Mouse (Mus musculus) G1E (cell line): ENCODE measurements at regions not wholly inside any gene's neighbourhood (a gene's known extent, or its start where the extent isn't known, plus 50 kb on each side); places are given as distances from the start of the nearest gene placed in this dataset.

Experiments used
- ATAC-seq: 2 replicates; pipeline ENCODE4 v1.8.0; 2016; ENCODE audit warnings: mild to moderate bottlenecking; ENCODE audit not compliant: insufficient number of reproducible peaks, poor library complexity, low FRiP score, severe bottlenecking; ENCODE audit errors: extremely low read depth
- DNase-seq: peaks from one replicate; pipeline ENCODE4 v3.0.0; 2012; ENCODE audit warnings: low spot score
- H3K27me3 ChIP-seq: 2 replicates; pipeline ENCODE4 v1.6.1; 2012; ENCODE audit warnings: mild to moderate bottlenecking, low read length, inconsistent platforms; ENCODE audit not compliant: insufficient read depth
- H3K36me3 ChIP-seq: replicated peaks from 2 replicates; pipeline ENCODE3; 2012; ENCODE audit warnings: mild to moderate bottlenecking, inconsistent platforms
- H3K4me1 ChIP-seq: 2 replicates; pipeline ENCODE4 v1.6.1; 2012; ENCODE audit warnings: low read depth, low read length, inconsistent platforms, mixed read lengths; ENCODE audit not compliant: insufficient read depth
- H3K4me3 ChIP-seq: 2 replicates; pipeline ENCODE4 v1.5.1; 2012; ENCODE audit warnings: low read depth, mild to moderate bottlenecking, inconsistent platforms, low read length, moderate library complexity, mixed read lengths
- H3K9me3 ChIP-seq: replicated peaks from 2 replicates; pipeline ENCODE4 v1.6.1; 2012; ENCODE audit warnings: inconsistent platforms
- CTCF ChIP-seq: IDR thresholded peaks from 2 replicates; pipeline ENCODE4 v1.5.1; 2012; ENCODE audit warnings: low read depth, low read length, inconsistent platforms, mixed read lengths
- GATA1 ChIP-seq: IDR thresholded peaks from 2 replicates; pipeline ENCODE4 v1.6.1; 2012; ENCODE audit warnings: borderline replicate concordance, low read length, inconsistent platforms, mixed read lengths
- GATA2 ChIP-seq: IDR thresholded peaks from 2 replicates; pipeline ENCODE4 v1.6.1; 2012; ENCODE audit warnings: low read depth, low read length, inconsistent platforms, borderline replicate concordance
- POLR2AphosphoS5 ChIP-seq: IDR thresholded peaks from 2 replicates; pipeline ENCODE4 v1.6.1; 2012; ENCODE audit warnings: low read depth, low read length, inconsistent platforms; ENCODE audit not compliant: insufficient replicate concordance
- TAL1 ChIP-seq: conservative IDR thresholded peaks from 2 replicates; pipeline ENCODE4 v1.6.1; 2012; ENCODE audit warnings: low read depth, low read length, inconsistent platforms, mixed read lengths

DNA sequence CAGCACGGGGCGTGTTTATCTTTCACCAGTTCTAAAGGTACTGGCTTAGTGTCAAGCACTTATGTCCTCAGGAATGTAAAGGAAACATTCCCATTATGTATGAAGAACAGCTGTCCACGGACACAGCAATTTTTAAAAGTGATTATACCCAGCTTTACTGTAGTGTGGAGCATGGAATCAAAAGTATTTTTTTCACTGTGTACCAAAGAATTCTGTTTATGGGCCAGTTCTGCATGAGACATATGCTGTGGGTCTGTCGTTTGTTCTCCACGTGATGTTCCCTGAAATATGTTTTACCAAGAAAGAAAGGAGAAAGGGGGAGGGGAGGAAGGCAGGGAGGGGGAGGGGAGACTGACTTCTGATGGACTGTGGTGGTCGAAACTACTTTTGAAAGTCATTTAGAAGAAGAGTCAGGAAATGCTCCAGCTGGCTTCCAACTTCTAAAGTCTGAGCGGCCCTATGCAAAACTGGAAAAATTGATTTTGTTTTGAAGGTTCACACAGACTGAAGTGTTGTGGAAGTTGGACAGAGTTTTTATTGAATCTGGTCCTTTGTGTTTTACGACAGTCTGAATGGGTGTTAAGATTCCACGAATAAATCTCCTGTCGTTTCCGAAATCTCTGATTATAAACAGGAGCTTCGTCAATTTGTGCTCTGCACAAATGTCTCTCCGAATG lies 80.9 kb upstream of the Zeb2 start:
- no peak for TF ChIP-seq GATA1
- H3K4me3 ChIP-seq: no peak overlapping the region
- H3K4me1 ChIP-seq: peaks cover 24% of the 10 kb centered on the region
- no peak; the same call in 1 of the 2 replicates for ATAC-seq
- no peaks in the 10 kb centered on the region for H3K27me3 ChIP-seq
- no peaks in the 10 kb centered on the region for H3K36me3 ChIP-seq
- H3K9me3 ChIP-seq: no peaks in the 10 kb centered on the region
- DNase-seq: no peak

DNA sequence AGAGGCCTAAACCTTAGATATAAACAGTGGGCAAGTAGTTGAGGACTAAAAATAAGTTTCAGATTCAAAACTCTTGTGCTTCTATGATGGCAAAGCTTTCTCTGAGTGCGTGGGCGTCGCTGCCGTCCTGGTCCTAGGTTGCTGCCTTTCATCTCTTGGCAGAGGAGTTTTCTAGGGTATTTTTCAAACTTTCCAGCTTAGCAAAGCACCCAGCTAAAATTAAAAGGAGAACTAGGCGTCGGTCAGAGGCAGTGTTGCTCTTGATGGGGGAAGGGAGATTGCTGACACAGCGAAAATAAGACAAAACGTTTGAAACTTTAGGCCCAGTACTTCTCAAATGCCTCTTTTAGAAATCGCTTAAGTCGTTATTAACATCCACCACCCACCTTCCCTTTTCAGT lies 80.1 kb upstream of the Zeb2 start:
- H3K36me3 ChIP-seq: no peaks in the 10 kb centered on the region
- TF ChIP-seq GATA2 (no peak), TAL1 (no peak), GATA1 (no peak), POLR2AphosphoS5 (no peak), CTCF (no peak)
- peaks cover 24% of the 10 kb centered on the region for H3K4me1 ChIP-seq
- H3K27me3 ChIP-seq: no peaks in the 10 kb centered on the region
- ATAC-seq: peak; percentile 54; the same call in 1 of the 2 replicates
- DNase-seq: peak; percentile 9
- no peak overlapping the region for H3K4me3 ChIP-seq
- no peaks in the 10 kb centered on the region for H3K9me3 ChIP-seq

DNA sequence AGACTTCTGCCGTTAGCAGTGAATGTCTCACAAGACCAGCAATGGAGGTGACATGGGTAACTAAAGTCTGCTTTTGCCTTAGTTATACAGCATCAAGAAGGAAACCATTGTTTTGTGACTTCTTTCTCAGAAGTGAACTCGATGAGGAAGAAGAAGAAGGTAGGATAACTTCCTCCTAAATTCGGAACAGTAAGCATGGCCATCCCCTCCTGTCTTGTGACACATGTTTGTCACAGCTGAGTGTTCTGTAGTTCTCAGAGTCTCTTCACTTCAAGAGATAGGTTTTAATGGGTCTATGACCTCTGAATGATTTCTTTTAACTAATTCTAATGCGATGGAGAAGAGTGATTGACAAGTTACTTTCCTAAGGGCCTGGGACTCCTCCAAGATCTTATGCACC lies 79.3 kb upstream of the Zeb2 start:
- Histone ChIP-seq H3K4me1 (peaks cover 30% of the 10 kb centered on the region), H3K9me3 (no peaks in the 10 kb centered on the region), H3K27me3 (no peaks in the 10 kb centered on the region), H3K36me3 (no peaks in the 10 kb centered on the region), H3K4me3 (no peak overlapping the region)
- DNase-seq (no peak), ATAC-seq (no peak)
- no peak for TF ChIP-seq CTCF
- no peak for TF ChIP-seq GATA1
- no peak for TF ChIP-seq TAL1
- no peak for TF ChIP-seq POLR2AphosphoS5

DNA sequence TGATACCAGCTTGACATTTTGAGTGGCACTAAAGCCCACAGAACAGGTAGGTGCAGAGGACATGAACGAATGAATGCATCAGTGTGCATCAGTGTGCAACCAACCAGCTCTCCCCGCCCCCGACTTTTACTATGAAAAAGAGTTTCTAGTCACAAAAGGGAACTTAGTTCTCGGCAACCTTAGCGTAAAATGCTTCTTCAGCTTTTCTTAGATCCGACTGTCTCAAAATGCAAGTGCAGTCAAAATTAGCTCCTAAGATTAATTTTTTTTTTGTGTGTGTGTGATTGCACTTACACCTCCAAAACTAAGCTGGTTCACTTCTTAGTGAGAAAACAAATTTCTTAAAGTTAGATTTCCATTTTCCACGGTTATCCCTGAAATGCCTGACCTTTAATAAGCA lies 77.1 kb upstream of the Zeb2 start:
- H3K4me1 ChIP-seq: peaks cover 31% of the 10 kb centered on the region
- no peak for TF ChIP-seq CTCF
- TF ChIP-seq GATA2: no peak
- TF ChIP-seq POLR2AphosphoS5: no peak
- TF ChIP-seq TAL1: no peak
- TF ChIP-seq GATA1: no peak
- no peaks in the 10 kb centered on the region for H3K36me3 ChIP-seq
- DNase-seq (no peak), ATAC-seq (no peak)
- H3K4me3 ChIP-seq: no peak overlapping the region
- H3K27me3 ChIP-seq: no peaks in the 10 kb centered on the region
- no peaks in the 10 kb centered on the region for H3K9me3 ChIP-seq

DNA sequence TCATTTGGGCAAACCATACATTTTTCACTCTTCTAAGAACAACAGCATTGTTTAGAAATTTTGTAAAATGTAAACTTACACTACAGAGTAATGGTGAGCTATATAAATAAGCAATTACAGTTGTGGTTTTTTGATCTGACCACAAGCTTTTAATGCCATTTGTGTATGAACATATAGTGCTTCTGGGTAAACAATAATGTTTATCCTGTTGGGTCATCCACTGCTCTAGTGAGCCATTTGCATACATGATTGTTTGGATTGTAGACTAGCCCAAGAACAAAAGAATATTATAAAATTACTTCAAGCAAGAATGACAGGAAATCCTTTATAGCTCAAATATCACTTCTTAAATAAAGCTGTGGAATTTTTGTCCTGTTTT lies 68.4 kb upstream of the Zeb2 start:
- H3K4me3 ChIP-seq: no peak overlapping the region
- H3K27me3 ChIP-seq: no peaks in the 10 kb centered on the region
- no peaks in the 10 kb centered on the region for H3K9me3 ChIP-seq
- TF ChIP-seq POLR2AphosphoS5 (no peak), GATA1 (no peak), GATA2 (no peak), TAL1 (no peak), CTCF (no peak)
- H3K36me3 ChIP-seq: no peaks in the 10 kb centered on the region
- ATAC-seq (no peak), DNase-seq (no peak)
- peaks cover 39% of the 10 kb centered on the region for H3K4me1 ChIP-seq

DNA sequence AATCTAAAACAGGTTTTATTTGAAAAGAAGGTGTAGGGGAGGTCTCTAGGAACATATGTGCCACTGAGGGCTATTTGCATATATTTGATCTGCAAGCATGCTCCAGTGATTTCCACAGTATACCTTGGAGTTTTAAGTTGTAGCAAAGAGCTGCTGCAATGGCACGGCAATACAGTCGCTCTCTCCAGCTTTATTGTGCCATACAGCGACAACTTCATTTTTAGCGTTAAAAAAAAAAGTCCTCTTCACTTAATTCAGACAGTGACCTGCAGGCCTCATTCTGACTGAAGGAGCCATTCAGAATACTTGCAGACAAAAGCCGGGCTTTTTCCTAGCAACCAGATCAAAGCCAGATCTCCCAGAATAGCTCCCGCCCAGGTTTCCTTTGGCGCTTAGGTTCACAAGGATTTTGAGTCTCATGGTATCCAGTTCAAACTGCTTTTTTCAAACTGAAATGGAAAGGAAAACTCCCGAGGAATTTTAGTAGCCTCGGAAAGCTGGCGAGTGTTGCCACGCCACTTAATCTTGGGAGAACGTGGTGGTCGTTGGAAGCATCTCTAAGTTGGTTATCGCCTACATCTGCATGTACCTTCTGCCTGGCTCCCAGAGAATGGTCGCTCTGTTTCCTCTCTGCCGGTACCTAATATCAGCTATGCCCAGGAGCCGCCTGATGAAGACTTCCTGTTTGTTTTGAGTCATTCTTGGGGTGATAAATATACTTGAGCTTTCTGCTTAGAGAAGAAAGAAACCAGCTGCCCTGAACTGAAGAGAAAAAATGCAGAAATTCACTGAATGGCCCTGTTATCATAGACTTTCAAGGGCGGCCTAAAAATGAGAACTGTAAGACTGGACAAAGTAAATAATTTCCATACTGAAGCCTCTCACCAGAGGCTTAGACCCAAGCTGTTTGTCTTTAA lies 67.8 kb upstream of the Zeb2 start:
- TF ChIP-seq TAL1 (no peak), GATA1 (no peak), POLR2AphosphoS5 (no peak), GATA2 (no peak), CTCF (no peak)
- Histone ChIP-seq H3K9me3 (no peaks in the 10 kb centered on the region), H3K27me3 (no peaks in the 10 kb centered on the region), H3K4me3 (peak overlapping the region; percentile 37; the same call in 1 of the 2 replicates), H3K4me1 (peaks cover 39% of the 10 kb centered on the region), H3K36me3 (no peaks in the 10 kb centered on the region)
- ATAC-seq (peak; percentile 79), DNase-seq (no peak)
